Mouse (Mus musculus): ENCODE data around the gene Atpaf1.

DNA sequence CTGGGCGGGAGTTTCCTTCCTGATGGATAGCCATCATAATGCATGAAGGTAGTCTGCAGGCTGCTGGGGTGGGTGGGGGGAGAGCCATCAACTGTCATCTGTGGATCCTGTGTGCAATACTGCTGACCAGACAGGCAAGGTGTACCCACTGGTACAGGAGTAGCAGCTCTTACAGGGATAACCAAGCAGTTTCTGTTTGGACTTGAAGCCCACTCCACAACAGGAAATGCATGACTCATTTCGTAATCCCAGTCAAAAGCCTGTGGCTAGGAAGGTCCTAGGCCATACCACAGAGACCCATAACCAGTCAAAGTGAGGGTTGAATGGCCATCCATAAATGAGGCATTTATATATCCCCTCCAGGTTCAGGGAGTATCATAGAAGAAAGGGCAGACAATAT is 7.0 kb upstream of the Atpaf1 start:
- TF ChIP-seq CTCF (IDR thresholded peaks at IDR 0.05; ENCODE audit: low read depth, low read length) (no peak), EP300 (IDR thresholded peaks at IDR 0.05; ENCODE audit: insufficient read depth, low read depth, low read length) (no peak), POLR2A (IDR thresholded peaks at IDR 0.05; ENCODE audit: insufficient read depth, low read length) (no peak)

All from ES-Bruce4 (cell line).